Mouse (Mus musculus) left cerebral cortex, adult 11 months (tissue): Measurements from ENCODE around the gene Kcnq2.
A peak's percentile ranks its signal among the peaks of the same experiment; 100 is the strongest.

Experiments
- DNase-seq: peaks from one replicate; pipeline ENCODE4 v3.0.0; 2022; ENCODE audit warnings: low spot score

The Kcnq2 gene

GRCm38 (mm10) chr2:181134591-181135445 lies at the start of gene Kcnq2:
Gene Kcnq2 (minus strand): TSS chr2:181135300.
- no peak for DNase-seq

GRCm38 (mm10) chr2:181180898-181181297 lies 45.8 kb upstream of the Kcnq2 start:
- DNase-seq, result no peak

GRCm38 (mm10) chr2:181178471-181178870 lies 43.4 kb upstream of the Kcnq2 start:
- DNase-seq, result no peak

- DNase-seq, result no peak
Observed at GRCm38 (mm10) chr2:181178015-181178414, 42.9 kb upstream of the Kcnq2 start.

GRCm38 (mm10) chr2:181174646-181175045 lies 39.5 kb upstream of the Kcnq2 start:
- no peak for DNase-seq

GRCm38 (mm10) chr2:181166469-181166868 lies 31.4 kb upstream of the Kcnq2 start:
- DNase-seq, result no peak

GRCm38 (mm10) chr2:181160821-181161220 lies 25.7 kb upstream of the Kcnq2 start:
- DNase-seq, result no peak

GRCm38 (mm10) chr2:181159771-181160170 lies 24.7 kb upstream of the Kcnq2 start:
- DNase-seq, result no peak

GRCm38 (mm10) chr2:181159091-181159514 lies 24.0 kb upstream of the Kcnq2 start:
- DNase-seq, result peak; percentile 76

GRCm38 (mm10) chr2:181158471-181158870 lies 23.4 kb upstream of the Kcnq2 start:
- no peak for DNase-seq

- no peak for DNase-seq
Observed at GRCm38 (mm10) chr2:181157716-181158302, 22.7 kb upstream of the Kcnq2 start.

- no peak for DNase-seq
Observed at GRCm38 (mm10) chr2:181157180-181157579, 22.1 kb upstream of the Kcnq2 start.

GRCm38 (mm10) chr2:181156248-181157121 lies 21.4 kb upstream of the Kcnq2 start, which contains the start of gene Eef1a2:
Gene Eef1a2 (minus strand): TSS chr2:181157014.
- DNase-seq, result peak; percentile 80

- no peak for DNase-seq
Observed at GRCm38 (mm10) chr2:181155801-181156200, 20.7 kb upstream of the Kcnq2 start.

GRCm38 (mm10) chr2:181154831-181155415 lies 19.8 kb upstream of the Kcnq2 start:
- no peak for DNase-seq

- no peak for DNase-seq
Observed at GRCm38 (mm10) chr2:181154361-181154760, 19.3 kb upstream of the Kcnq2 start.

- no peak for DNase-seq
Observed at GRCm38 (mm10) chr2:181153837-181154236, 18.7 kb upstream of the Kcnq2 start.

GRCm38 (mm10) chr2:181153131-181153530 lies 18.0 kb upstream of the Kcnq2 start:
- no peak for DNase-seq

GRCm38 (mm10) chr2:181152701-181153100 lies 17.6 kb upstream of the Kcnq2 start:
- no peak for DNase-seq

GRCm38 (mm10) chr2:181150281-181150680 lies 15.2 kb upstream of the Kcnq2 start:
- DNase-seq, result no peak

- no peak for DNase-seq
Observed at GRCm38 (mm10) chr2:181148318-181148955, 13.3 kb upstream of the Kcnq2 start.
